ENCODE assay signal across 8 mouse cellular contexts in genomic region chr13:21530781-21531201, GRCm38 (mm10). TPM values are rescaled to one million over a fixed set of nuclear protein-coding genes. Genes with fewer than 3 reads are reported as not detected.
A peak's percentile ranks its signal among the peaks of the same experiment; 100 is the strongest.
DNase-seq lines count a peak whose midpoint lies in the region; ATAC-seq and TF ChIP-seq lines count a peak whose summit lies in the region.

Gene Zkscan8, minus strand, starts transcription at chr13:21531120.

- H3K9ac ChIP-seq in lung, postnatal 0 days (replicated peaks; ENCODE audit: low read depth), result peak within 1 kb of the TSS; percentile 98

- peak within 1 kb of the TSS; percentile 88 for H3K4me3 ChIP-seq in hindbrain, embryonic 10.5 days
- peak within 1 kb of the TSS; percentile 91 for H3K4me3 ChIP-seq in lung, postnatal 0 days (ENCODE audit: low read depth, low read length)

- peak; percentile 43 for TF ChIP-seq CTCF in lung, postnatal 0 days (IDR thresholded peaks at IDR 0.05)

- no peaks in the 10 kb centered on the region for H3K27me3 ChIP-seq in hindbrain, embryonic 10.5 days (ENCODE audit: insufficient read depth, poor library complexity, severe bottlenecking)
- no peaks in the 10 kb centered on the region for H3K27me3 ChIP-seq in lung, postnatal 0 days (replicated peaks; ENCODE audit: insufficient read depth, low read length)

- peaks cover 12% of the 10 kb centered on the region for H3K36me3 ChIP-seq in hindbrain, embryonic 10.5 days
- H3K36me3 ChIP-seq in lung, postnatal 0 days (ENCODE audit: insufficient read depth, low read length), result no peaks in the 10 kb centered on the region

- DNase-seq in MEL-GATA-1-ER (ENCODE audit: extremely low read depth, low read depth), result peak; percentile 72
- peak; percentile 88 for DNase-seq in cerebellum, adult 8-10 months
- DNase-seq in forelimb bud, embryonic 11.5 days (ENCODE audit: low read depth, low spot score), result peak; percentile 88
- DNase-seq in hindbrain, embryonic 10.5 days (ENCODE audit: low spot score), result peak; percentile 92
- peak; percentile 83 for DNase-seq in layer of hippocampus, adult 9-11 months
- DNase-seq in lung, postnatal 0 days (ENCODE audit: low spot score), result peak; percentile 92
- peak; percentile 81 for DNase-seq in ovary, postnatal 14 days (ENCODE audit: low spot score)
- peak; percentile 89 for DNase-seq in thymus, postnatal 14 days

- peaks cover 9% of the 10 kb centered on the region for H3K4me1 ChIP-seq in hindbrain, embryonic 10.5 days (replicated peaks)
- H3K4me1 ChIP-seq in lung, postnatal 0 days (ENCODE audit: insufficient read depth, low read depth, low read length), result no peaks in the 10 kb centered on the region

- peak within 1 kb of the TSS; percentile 100 for H3K27ac ChIP-seq in hindbrain, embryonic 10.5 days
- peak within 1 kb of the TSS; percentile 96 for H3K27ac ChIP-seq in lung, postnatal 0 days (ENCODE audit: low read length)

- TF ChIP-seq EP300 in lung, postnatal 0 days (IDR thresholded peaks at IDR 0.05), result no peak

- WGBS in hindbrain, embryonic 10.5 days, result under 1% methylated on average over 39 of the region's 39 CpGs
- under 1% methylated on average over 37 of the region's 39 CpGs for WGBS in lung, postnatal 0 days

- peak within 1 kb of the TSS; percentile 64 for H3K4me2 ChIP-seq in lung, postnatal 0 days (replicated peaks; ENCODE audit: low read depth, low read length)

- H3K9me3 ChIP-seq in hindbrain, embryonic 10.5 days, result no peaks in the 10 kb centered on the region
- H3K9me3 ChIP-seq in lung, postnatal 0 days (ENCODE audit: low read length), result no peaks in the 10 kb centered on the region

- ATAC-seq in lung, postnatal 0 days, result peak; percentile 100

RNA-seq across cellular contexts. Expression of gene Zkscan8, which starts in this region (rescaled TPM):
- 5.0 and 6.7 TPM in 2 replicates for polyA plus RNA-seq in hindbrain, embryonic 10.5 days (2016; fragmentation: Nextera tagmentation; extraction: Ambion mirVana)
- polyA plus RNA-seq in lung, postnatal 0 days (2015; fragmentation: Nextera tagmentation; extraction: Ambion mirVana), result 3.1 and 3.4 TPM in 2 replicates

Comparison
In these comparisons a context has a peak if more than half of its experiments do, and no peak if none do; other contexts are left out.
1. Peak in every context shown above with its lines: DNase-seq, ATAC-seq, H3K4me3 ChIP-seq and H3K27ac ChIP-seq.